Mouse (Mus musculus) cerebellum, postnatal 36 days (tissue): Measurements from ENCODE around the gene Hepacam.

Source experiments
- DNase-seq, 2 experiments: peaks; one replicate each; pipeline ENCODE4 v3.0.0; 2021 to 2022; ENCODE audit warnings: mixed read lengths in 2 of 2

Hepacam gene

GRCm38 (mm10) chr9:37367301-37368080, at the start of gene Hepacam:
Hepacam (plus strand) TSS chr9:37367351.
- DNase-seq: no peak

GRCm38 (mm10) chr9:37329456-37329855, 37.7 kb upstream of the Hepacam start:
- no peak for DNase-seq

DNA sequence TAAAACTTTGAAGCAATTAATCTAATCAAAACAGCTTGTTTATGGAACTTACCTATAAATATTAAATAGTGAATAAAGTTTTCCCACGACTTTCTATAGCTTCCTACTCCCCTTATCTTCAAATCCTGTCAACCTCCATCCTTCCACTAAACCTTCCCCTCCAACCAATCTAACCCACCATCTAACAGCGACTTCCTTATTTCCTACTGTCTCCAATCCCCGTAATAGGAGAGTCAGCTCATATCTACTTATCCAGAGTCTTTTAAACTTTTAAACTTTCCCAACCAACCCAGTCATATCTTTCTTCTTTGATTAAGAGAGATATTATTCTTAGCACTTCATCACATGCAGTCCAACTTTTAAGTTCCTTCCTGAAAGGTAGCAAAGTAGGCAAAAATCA, 21.7 kb upstream of the Hepacam start:
- DNase-seq: no peak

- DNase-seq: no peak
Observed at GRCm38 (mm10) chr9:37347184-37347987, 19.8 kb upstream of the Hepacam start.

DNA sequence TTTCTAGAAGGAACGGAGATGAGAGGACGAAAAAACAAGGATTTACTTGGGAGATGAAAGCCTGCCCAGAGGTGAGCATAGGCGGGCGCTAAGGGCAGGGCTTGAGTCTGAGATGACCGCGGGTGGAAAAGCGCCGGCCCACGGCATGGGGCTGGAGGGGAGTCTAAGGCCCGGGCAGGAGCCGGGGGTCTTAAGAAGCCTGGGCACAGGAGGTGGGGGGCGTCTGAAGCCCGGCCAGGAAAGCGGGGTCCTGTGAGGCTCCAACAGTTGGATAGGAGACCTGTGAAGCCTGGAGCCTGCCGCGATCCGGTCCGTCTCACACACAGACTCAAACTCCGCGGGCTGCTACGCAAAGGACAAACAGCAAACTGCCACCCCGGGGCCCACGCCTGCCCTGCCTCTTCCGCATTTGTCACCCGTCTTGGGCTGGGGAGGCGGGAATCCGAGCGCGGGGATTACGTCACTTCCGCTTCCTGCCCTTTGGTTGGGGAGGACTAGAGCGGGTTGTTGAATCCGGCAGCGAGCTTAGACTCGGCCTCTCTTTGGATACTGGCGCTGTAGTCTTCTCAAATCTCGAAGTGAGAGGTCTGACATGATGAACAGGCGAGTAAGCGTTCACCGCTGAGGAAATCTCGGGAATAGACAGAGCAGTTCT, 19.0 kb upstream of the Hepacam start, which contains the start of gene Ccdc15:
Gene Ccdc15 (minus strand): TSS at position 445 of the 655 bp plus-strand sequence.
- peak; percentile 95 to 96 for DNase-seq

GRCm38 (mm10) chr9:37349050-37349449, 18.1 kb upstream of the Hepacam start:
- DNase-seq: no peak

DNA sequence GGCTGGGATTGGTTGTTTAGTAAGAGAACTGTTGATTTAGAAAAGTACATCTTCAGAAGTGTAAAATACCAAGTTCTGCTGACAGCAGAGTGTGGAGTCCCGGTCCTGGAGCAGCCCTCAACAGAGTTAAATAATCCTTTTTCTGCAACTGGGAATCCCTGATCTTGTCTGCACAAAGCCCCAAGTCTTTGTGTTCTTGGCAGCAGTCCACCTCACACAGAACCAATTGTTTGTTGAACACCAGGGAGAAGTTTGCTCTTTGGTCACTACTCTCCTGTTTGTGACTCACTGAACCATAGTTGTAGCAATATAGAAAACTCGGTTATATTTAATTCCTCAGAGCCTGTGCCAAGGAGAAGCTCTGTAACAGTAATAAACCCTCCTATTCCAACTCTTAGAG, 15.9 kb upstream of the Hepacam start:
- no peak for DNase-seq

DNA sequence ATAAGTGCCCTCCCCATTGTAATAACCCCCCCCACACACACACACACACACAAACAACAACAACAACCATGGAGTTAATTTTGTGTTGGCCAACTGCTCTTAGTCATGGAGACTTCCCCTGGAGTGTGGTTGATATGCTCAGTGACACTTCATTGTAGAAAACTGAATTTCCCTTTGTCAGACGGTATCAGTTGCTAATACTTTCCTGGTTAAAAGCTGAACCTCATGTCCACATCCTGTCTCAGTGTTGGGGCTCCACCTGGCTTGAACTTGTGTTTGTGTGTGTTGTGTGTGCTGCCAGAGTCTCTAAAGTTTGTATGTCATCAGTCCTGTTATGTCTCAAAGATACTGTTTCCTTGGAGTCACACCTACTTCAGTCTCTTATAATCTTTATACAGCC, 12.7 kb upstream of the Hepacam start:
- no peak for DNase-seq

DNA sequence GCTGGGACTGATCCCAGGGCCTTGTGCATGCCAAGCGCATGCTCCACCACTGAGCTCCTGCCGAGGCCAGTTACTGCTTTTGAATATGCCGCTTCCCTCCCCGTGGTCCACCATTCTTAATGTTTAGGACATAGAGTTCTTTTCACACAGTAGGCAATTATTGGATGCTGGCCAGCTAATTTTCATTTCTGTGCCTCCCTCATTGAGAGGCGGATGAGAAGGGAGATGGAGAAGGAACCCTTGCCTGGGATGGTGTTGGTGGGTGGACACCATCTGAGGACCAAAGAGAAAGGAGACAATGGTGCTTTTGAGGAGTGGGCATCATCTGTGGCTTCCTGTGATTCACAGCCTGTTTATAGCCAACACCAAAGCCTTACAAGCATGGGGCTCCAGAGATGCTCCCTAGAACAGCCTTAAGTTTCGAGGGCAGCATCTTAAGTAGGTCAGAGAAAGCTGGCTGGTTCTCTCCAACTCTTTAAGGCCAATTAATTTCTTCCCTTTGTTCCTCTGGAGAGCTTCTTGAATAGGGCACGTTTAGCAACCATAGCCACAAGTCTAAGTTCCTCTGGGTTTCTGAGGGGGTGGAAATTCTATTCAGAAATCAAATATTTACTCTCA, 8.3 kb upstream of the Hepacam start:
- DNase-seq: peak in 1 of 2 experiments; percentile 10

DNA sequence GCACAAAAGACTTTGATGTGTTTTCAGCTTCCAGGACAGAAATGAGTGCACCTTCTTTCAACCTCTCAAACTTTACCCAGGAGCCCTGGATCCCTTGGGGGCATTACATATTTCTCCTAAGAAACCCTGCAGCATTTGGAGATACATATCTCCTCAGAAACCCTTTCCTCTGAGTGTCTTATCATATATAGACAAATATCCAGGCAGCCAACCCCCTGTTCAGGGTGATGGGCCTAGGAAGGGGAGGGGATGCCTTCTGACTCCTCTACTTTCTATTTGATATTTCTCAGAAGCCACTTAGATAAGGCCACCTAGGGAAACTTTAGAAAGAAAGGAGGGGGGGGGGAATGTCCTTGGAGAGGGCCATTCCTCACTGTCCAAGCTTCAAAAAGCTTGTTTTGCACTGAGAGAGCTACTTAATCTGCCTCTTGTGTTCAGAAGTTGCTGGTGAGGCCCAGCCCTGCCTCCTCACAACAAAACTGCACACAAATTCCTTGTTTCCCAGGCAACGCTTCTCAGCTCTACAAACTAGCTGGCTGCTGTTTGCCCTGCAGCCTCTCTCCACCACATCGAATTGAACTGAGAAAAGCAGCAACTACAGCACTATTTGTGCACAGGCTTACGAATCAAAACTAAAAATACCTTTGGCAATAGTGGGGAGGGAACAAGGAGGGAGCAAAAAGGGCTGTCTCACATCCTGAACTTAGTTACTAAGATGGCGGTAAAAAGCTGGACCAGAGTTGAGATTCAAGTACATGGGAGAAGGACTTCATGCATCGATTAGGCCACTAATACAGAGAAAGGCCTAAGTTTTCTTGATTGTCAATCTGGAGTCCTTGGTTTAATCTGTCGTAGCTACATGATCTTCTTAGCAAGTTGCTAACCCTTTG, 7.6 kb upstream of the Hepacam start:
- DNase-seq: no peak

DNA sequence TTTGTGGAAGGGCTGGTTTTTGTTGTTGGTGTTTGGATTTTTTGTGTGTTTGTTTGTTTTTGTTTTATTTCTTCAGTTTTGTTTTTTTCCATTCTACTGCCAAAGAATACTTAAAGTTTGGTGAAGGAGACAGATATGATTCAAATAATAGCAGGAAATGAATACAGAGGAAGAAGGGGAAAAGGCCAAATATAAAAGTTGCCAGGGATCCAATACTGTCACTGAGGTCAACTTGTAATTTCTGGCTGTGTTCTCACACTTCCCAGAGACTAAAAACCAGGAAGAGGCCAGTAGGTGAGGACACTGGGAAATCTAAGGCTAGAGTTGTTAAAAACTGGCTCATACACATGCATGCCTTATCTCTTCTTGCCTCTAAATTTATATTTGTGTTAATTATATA, 5.1 kb upstream of the Hepacam start:
- DNase-seq: no peak

- DNase-seq: no peak
Observed at GRCm38 (mm10) chr9:37362881-37363280, 4.3 kb upstream of the Hepacam start.

- no peak for DNase-seq
Observed at GRCm38 (mm10) chr9:37363551-37363950, 3.6 kb upstream of the Hepacam start.

GRCm38 (mm10) chr9:37364392-37364791, 2.8 kb upstream of the Hepacam start:
- DNase-seq: no peak

GRCm38 (mm10) chr9:37365706-37366105, 1.4 kb upstream of the Hepacam start:
- DNase-seq: no peak

DNA sequence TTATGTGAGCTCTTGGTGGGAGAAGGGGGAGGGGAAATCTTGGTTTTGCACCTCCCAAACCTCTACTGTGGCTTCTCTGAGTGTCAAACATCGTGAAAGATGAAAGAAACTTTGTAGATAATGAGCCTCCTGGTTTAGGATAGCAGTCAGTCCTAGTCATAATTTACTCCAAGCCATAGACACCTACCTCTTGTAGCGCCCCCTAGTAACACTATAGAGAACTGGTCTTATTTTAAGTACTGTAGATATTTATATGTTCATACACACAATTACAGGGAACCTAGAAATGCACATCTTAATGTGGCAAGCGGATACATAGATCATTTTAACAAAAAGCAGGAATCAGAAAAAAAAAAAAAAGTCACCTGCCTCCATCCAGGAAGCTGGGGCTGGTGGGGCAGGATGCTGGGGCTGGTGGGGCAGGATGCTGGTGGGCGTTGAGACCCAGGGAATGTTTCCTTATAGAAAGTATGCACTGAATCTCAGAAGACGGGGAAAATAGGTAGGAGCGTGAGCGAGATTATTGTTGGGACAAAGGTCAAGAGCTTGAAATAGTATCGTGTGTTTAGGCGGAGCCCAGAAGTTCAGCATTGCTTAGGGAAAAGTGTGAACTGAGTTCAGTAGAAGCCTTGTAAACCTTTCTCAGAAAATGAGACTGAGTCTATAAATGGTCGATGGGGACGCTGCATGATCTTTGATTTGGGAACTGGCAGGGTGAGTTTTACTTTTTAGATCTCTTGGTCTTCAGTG, 1.1 kb downstream of the Hepacam start:
- DNase-seq: no peak

- DNase-seq: no peak
Observed at GRCm38 (mm10) chr9:37368860-37369259, 1.7 kb downstream of the Hepacam start.

- DNase-seq: no peak
Observed at GRCm38 (mm10) chr9:37371232-37371801, 4.2 kb downstream of the Hepacam start.

DNA sequence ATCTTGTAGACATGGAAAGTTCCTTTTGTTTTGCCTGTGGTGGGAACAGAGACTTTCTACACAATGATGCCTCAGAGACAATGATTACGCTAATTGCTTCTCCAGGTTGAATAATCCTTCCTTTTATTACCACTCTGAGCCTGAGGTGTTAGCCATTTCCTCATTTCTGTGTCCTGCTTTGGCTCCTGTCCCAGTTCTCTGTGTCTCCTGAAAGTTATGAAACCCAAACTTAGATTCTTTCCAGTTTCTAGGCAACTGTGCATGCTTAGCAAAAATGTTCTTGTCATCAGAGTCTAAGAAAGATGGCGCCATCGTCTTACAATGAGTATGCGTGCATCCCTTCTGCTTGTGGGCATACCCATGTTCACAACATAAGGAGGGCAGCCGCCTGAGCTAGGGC, 8.6 kb downstream of the Hepacam start:
- no peak for DNase-seq

- DNase-seq: no peak
Observed at GRCm38 (mm10) chr9:37383161-37383560, 16.0 kb downstream of the Hepacam start.
